Mouse (Mus musculus) cerebellum, adult 11 months (tissue): ENCODE measurements around the gene Ms4a10.

Experiments used
- DNase-seq: peaks from one replicate; pipeline ENCODE4 v3.0.0; 2022

The Ms4a10 gene

GRCm38 (mm10) chr19:10974238-10974865, at the start of gene Ms4a10:
TSS of gene Ms4a10 (minus strand) at chr19:10974670.
- DNase-seq, result no peak

- no peak for DNase-seq
Observed at GRCm38 (mm10) chr19:11022382-11022781, 47.9 kb upstream of the Ms4a10 start.

GRCm38 (mm10) chr19:11017891-11018290, 43.4 kb upstream of the Ms4a10 start, which contains the start of gene Ms4a18:
TSS of gene Ms4a18 (minus strand) at chr19:11018031.
- no peak for DNase-seq

GRCm38 (mm10) chr19:11017251-11017650, 42.8 kb upstream of the Ms4a10 start:
- DNase-seq, result no peak

GRCm38 (mm10) chr19:11015998-11016397, 41.5 kb upstream of the Ms4a10 start:
- DNase-seq, result no peak

GRCm38 (mm10) chr19:11015468-11015867, 41.0 kb upstream of the Ms4a10 start:
- no peak for DNase-seq

- DNase-seq, result no peak
Observed at GRCm38 (mm10) chr19:10993150-10993549, 18.7 kb upstream of the Ms4a10 start, which contains the start of gene Ms4a15. TSS of gene Ms4a15 (minus strand) at chr19:10993250.

- no peak for DNase-seq
Observed at GRCm38 (mm10) chr19:10991911-10992310, 17.4 kb upstream of the Ms4a10 start.

- no peak for DNase-seq
Observed at GRCm38 (mm10) chr19:10990751-10991150, 16.3 kb upstream of the Ms4a10 start.

GRCm38 (mm10) chr19:10988563-10988962, 14.1 kb upstream of the Ms4a10 start:
- no peak for DNase-seq

GRCm38 (mm10) chr19:10985889-10986288, 11.4 kb upstream of the Ms4a10 start:
- DNase-seq, result no peak

- DNase-seq, result no peak
Observed at GRCm38 (mm10) chr19:10984551-10984950, 10.1 kb upstream of the Ms4a10 start.

- DNase-seq, result peak; percentile 20
Observed at GRCm38 (mm10) chr19:10983146-10983545, 8.7 kb upstream of the Ms4a10 start.

GRCm38 (mm10) chr19:10980210-10980609, 5.7 kb upstream of the Ms4a10 start:
- no peak for DNase-seq

- DNase-seq, result peak; percentile 58
Observed at GRCm38 (mm10) chr19:10979184-10980168, 5.0 kb upstream of the Ms4a10 start.

GRCm38 (mm10) chr19:10976318-10976717, 1.8 kb upstream of the Ms4a10 start:
- no peak for DNase-seq

- no peak for DNase-seq
Observed at GRCm38 (mm10) chr19:10975187-10975586, 717 bp upstream of the Ms4a10 start.

GRCm38 (mm10) chr19:10973187-10973586, 1.3 kb downstream of the Ms4a10 start:
- no peak for DNase-seq

GRCm38 (mm10) chr19:10972660-10973059, 1.8 kb downstream of the Ms4a10 start:
- DNase-seq, result no peak

- no peak for DNase-seq
Observed at GRCm38 (mm10) chr19:10970457-10970856, 4.0 kb downstream of the Ms4a10 start.

- DNase-seq, result no peak
Observed at GRCm38 (mm10) chr19:10968578-10968977, 5.9 kb downstream of the Ms4a10 start.

GRCm38 (mm10) chr19:10965721-10966120, 8.7 kb downstream of the Ms4a10 start:
- no peak for DNase-seq

GRCm38 (mm10) chr19:10959978-10960346, 14.5 kb downstream of the Ms4a10 start:
- DNase-seq, result no peak
